Mouse (Mus musculus) frontal cortex, postnatal 14 days (tissue): Measurements from ENCODE around the gene Olfr898.

ENCODE experiments used
- DNase-seq, 2 experiments: peaks; one replicate each; pipeline ENCODE4 v3.0.0; 2022; ENCODE audit warnings: low spot score in 2 of 2

The Olfr898 gene

DNA sequence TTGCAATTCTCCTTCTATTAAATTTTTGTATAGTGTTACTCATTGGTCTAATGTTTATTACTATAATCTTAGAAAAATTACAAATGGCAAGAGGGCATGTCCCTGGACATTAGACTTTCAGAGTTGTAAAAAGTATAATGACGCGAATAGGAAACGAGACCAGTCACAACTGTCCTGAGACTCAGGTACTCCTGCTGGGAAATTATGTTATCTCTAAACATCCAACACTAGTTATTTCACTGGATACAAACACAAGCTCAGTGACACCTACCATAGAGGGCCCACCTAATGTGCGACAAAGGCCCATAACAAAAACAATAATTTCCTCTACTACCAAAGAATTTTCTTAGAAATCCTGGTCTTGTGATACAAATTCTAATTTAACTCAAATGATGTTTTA lies at the start of gene Olfr898:
Gene Olfr898, plus strand, starts transcription at position 301 of the 400 bp plus-strand sequence.
- no peak for DNase-seq

DNA sequence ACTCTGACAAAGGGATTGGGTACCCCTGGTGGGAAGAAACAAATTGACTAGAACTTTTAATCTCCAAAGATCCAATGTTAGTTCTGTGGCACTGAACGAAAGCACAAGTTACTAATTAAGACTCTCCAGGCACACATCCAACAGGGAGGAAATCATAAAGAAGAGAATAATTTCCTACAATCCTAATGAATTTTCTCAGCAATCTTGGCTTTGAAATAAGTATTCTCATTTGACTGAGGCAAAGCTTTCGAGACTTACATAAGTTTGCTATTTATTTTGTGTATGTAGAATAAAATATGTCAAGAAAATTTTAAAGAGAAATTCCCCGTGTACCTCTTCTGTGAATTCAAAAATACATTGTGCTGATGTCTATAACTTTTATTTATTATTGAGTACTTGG lies 19.5 kb upstream of the Olfr898 start, which contains the start of gene Olfr25:
Gene Olfr25, plus strand, starts transcription at position 301 of the 400 bp plus-strand sequence.
- no peak for DNase-seq

DNA sequence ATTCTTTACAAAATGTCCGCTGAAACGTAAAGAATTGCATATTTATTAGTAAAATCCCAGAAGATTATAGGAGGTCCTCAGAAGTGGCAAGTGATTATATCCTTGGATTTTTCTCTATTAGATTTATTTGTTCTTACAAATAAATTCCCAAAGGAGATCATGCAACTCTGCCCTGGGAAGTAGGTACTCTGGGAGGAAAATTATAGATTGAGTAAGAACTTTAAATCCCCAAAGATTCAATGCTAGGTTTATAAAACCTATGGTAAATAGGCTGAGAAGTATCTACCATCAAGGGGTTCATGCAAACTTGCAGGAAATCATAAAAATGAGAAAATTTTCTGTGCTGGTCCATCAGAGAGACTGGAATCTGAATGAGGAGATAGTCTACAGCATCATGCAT lies 18.4 kb downstream of the Olfr898 start, which contains the start of gene Olfr250:
Gene Olfr250, plus strand, starts transcription at position 301 of the 400 bp plus-strand sequence.
- DNase-seq: no peak

DNA sequence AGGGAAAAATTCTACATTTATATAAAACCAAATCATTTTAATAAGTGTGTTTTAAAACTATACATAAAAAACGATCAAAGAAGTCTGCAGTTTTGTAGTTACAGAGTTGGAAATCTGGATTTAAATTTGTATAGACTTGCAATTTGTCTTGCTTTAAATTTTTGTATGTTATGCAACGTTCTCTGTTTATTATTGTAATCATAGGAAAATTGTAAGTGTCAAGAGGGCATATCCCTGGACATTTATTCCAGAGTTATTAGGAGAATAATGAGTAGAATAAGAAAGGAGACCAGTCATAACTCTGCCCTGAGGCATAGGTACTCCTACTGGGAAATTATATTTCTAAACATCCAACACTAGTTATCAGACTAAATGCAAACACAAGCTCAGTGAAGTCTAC lies 28.6 kb downstream of the Olfr898 start, which contains the start of gene Olfr251:
Gene Olfr251, plus strand, starts transcription at position 301 of the 400 bp plus-strand sequence.
- DNase-seq: no peak

DNA sequence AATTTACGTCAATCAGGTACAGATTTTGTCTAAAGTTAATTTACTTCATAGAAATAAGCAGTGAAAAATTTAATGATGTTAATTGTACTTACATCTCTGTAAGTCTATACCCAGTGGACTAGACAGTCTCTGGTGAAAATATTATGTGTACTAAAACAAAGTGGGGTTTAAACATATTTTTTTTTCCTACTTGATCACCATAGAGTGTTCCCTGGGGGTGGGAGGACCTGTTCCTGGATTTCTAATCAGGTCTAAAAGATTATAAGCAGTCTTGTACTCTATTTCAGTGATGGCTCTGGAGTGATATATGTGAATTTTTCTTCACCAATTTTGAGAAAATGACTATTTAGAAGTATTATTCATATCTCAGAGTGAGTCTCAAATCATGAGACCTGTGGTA lies 53.2 kb downstream of the Olfr898 start, which contains the start of gene Olfr147:
Gene Olfr147, plus strand, starts transcription at position 301 of the 400 bp plus-strand sequence.
- DNase-seq: no peak
